Mouse (Mus musculus) MEL (cell line): ENCODE data around the gene Abcb10. TPM values are rescaled to one million over a fixed set of nuclear protein-coding genes. Genes with fewer than 3 reads are reported as not detected.
A peak's percentile ranks its signal among the peaks of the same experiment; 100 is the strongest.

ENCODE experiments used
- DNase-seq: peaks from one replicate; pipeline ENCODE4 v3.0.0; 2011; ENCODE audit warnings: low read depth, low spot score
- H3K27ac ChIP-seq: 2 replicates; pipeline ENCODE4 v1.5.1; 2012; ENCODE audit warnings: low read depth, mild to moderate bottlenecking, control low read depth, low read length, moderate library complexity; ENCODE audit not compliant: control insufficient read depth
- H3K27me3 ChIP-seq, 2 experiments: fragments of 150-350 bp in 1 of 2; sonication (generic) in 1 of 2; 2 replicates each; pipeline ENCODE4 v1.6.1; 2012; ENCODE audit warnings: low read length in 2 of 2, mild to moderate bottlenecking in 2 of 2, improper control_type of control experiment in 1 of 2, moderate library complexity in 1 of 2; ENCODE audit not compliant: insufficient read depth in 2 of 2, control insufficient read depth in 1 of 2
- H3K36me3 ChIP-seq, 2 experiments: 2 replicates each; pipeline ENCODE4 v1.6.1; 2012 to 2014; ENCODE audit warnings: low read length in 2 of 2, improper control_type of control experiment in 1 of 2, inconsistent platforms in 1 of 2, mild to moderate bottlenecking in 1 of 2; ENCODE audit not compliant: insufficient read depth in 2 of 2, control insufficient read depth in 1 of 2
- H3K4me1 ChIP-seq, 2 experiments: fragments of 150-350 bp in 1 of 2; sonication (generic) in 1 of 2; 2 replicates each; pipeline ENCODE4 v1.6.1; 2012; ENCODE audit warnings: low read length in 2 of 2, improper control_type of control experiment in 1 of 2, mild to moderate bottlenecking in 1 of 2; ENCODE audit not compliant: insufficient read depth in 2 of 2, control insufficient read depth in 1 of 2
- H3K4me3 ChIP-seq, 2 experiments: fragments of 150-350 bp in 1 of 2; sonication (generic) in 1 of 2; 2 replicates each; pipeline ENCODE4 v1.5.1; 2012; ENCODE audit warnings: low read depth in 2 of 2, low read length in 2 of 2, mild to moderate bottlenecking in 2 of 2, moderate library complexity in 2 of 2, control low read depth in 1 of 2, improper control_type of control experiment in 1 of 2; ENCODE audit not compliant: control insufficient read depth in 1 of 2, insufficient read depth in 1 of 2
- H3K79me2 ChIP-seq: 2 replicates; pipeline ENCODE4 v1.6.1; 2012; ENCODE audit warnings: mild to moderate bottlenecking, low read length, moderate library complexity; ENCODE audit not compliant: control insufficient read depth, poor library complexity, insufficient read depth
- H3K9ac ChIP-seq: 2 replicates; pipeline ENCODE4 v1.6.1; 2012; ENCODE audit warnings: low read depth, mild to moderate bottlenecking, control low read depth, low read length, moderate library complexity; ENCODE audit not compliant: control insufficient read depth, poor library complexity, severe bottlenecking
- H3K9me3 ChIP-seq: fragments of 150-350 bp; sonication (generic); replicated peaks from 2 replicates; pipeline ENCODE4 v1.6.1; 2012; ENCODE audit warnings: mild to moderate bottlenecking, low read length, improper control_type of control experiment, moderate library complexity; ENCODE audit not compliant: insufficient read depth
- CHD2 ChIP-seq: IDR thresholded peaks from 2 replicates; pipeline ENCODE4 v1.6.1; 2011; ENCODE audit warnings: low read length, improper control_type of control experiment
- CTCF ChIP-seq, 3 experiments: IDR thresholded peaks in 2 of 3; conservative IDR thresholded peaks in 1 of 3; 2 replicates each; pipeline ENCODE4 v1.5.1; 2011 to 2012; ENCODE audit warnings: low read length in 3 of 3, low read depth in 2 of 3, mild to moderate bottlenecking in 2 of 3, improper control_type of control experiment in 1 of 3, inconsistent platforms in 1 of 3, mixed read lengths in 1 of 3, moderate library complexity in 1 of 3; ENCODE audit not compliant: control insufficient read depth in 1 of 3, insufficient read depth in 1 of 3, poor library complexity in 1 of 3, severe bottlenecking in 1 of 3
- ELF1 ChIP-seq: IDR thresholded peaks from 2 replicates; pipeline ENCODE4 v1.6.1; 2014; ENCODE audit warnings: low read depth, mild to moderate bottlenecking, inconsistent platforms, low read length, improper control_type of control experiment, moderate library complexity
- EP300 ChIP-seq, 2 experiments: IDR thresholded peaks; 2 replicates each; pipeline ENCODE4 v1.6.1; 2011; ENCODE audit warnings: improper control_type of control experiment in 2 of 2, low read length in 2 of 2, low read depth in 1 of 2, mild to moderate bottlenecking in 1 of 2
- ETS1 ChIP-seq: IDR thresholded peaks from 2 replicates; pipeline ENCODE4 v1.6.1; 2012; ENCODE audit warnings: low read depth, mild to moderate bottlenecking, inconsistent platforms, low read length, improper control_type of control experiment, moderate library complexity
- GATA1 ChIP-seq: IDR thresholded peaks from 2 replicates; pipeline ENCODE4 v1.6.1; 2011; ENCODE audit warnings: low read depth, low read length, improper control_type of control experiment
- JUND ChIP-seq: IDR thresholded peaks from 2 replicates; pipeline ENCODE4 v1.6.1; 2011; ENCODE audit warnings: low read depth, mild to moderate bottlenecking, improper control_type of control experiment, low read length
- MAZ ChIP-seq: IDR thresholded peaks from 2 replicates; pipeline ENCODE4 v1.6.1; 2012; ENCODE audit warnings: low read depth, mild to moderate bottlenecking, inconsistent platforms, low read length, improper control_type of control experiment
- MXI1 ChIP-seq: IDR thresholded peaks from 2 replicates; pipeline ENCODE4 v1.6.1; 2011; ENCODE audit warnings: mild to moderate bottlenecking, low read depth, low read length, improper control_type of control experiment
- NELFE ChIP-seq: IDR thresholded peaks from 2 replicates; pipeline ENCODE4 v1.6.1; 2011; ENCODE audit warnings: low read depth, low read length, improper control_type of control experiment
- RAD21 ChIP-seq: IDR thresholded peaks from 2 replicates; pipeline ENCODE4 v1.6.1; 2011; ENCODE audit warnings: mild to moderate bottlenecking, low read depth, low read length, improper control_type of control experiment
- SIN3A ChIP-seq: IDR thresholded peaks from 2 replicates; pipeline ENCODE4 v1.6.1; 2012; ENCODE audit warnings: low read length, improper control_type of control experiment, inconsistent platforms
- SMC3 ChIP-seq: IDR thresholded peaks from 2 replicates; pipeline ENCODE4 v1.6.1; 2011; ENCODE audit warnings: low read depth, low read length, improper control_type of control experiment
- TAL1 ChIP-seq: IDR thresholded peaks from 2 replicates; pipeline ENCODE4 v1.6.1; 2012; ENCODE audit warnings: mild to moderate bottlenecking, inconsistent platforms, low read length, moderate library complexity, mixed read lengths
- TCF12 ChIP-seq: IDR thresholded peaks from 2 replicates; pipeline ENCODE4 v1.6.1; 2014; ENCODE audit warnings: low read depth, mild to moderate bottlenecking, inconsistent platforms, low read length, improper control_type of control experiment, moderate library complexity
- USF1 ChIP-seq: IDR thresholded peaks from 2 replicates; pipeline ENCODE4 v1.6.1; 2014; ENCODE audit warnings: low read depth, mild to moderate bottlenecking, inconsistent platforms, low read length, improper control_type of control experiment, moderate library complexity
- ZC3H11A ChIP-seq: IDR thresholded peaks from 2 replicates; pipeline ENCODE4 v1.6.1; 2012; ENCODE audit warnings: low read depth, mild to moderate bottlenecking, inconsistent platforms, low read length, improper control_type of control experiment
- ZKSCAN1 ChIP-seq: IDR thresholded peaks from 2 replicates; pipeline ENCODE4 v1.6.1; 2012; ENCODE audit warnings: low read depth, mild to moderate bottlenecking, inconsistent platforms, low read length, improper control_type of control experiment, moderate library complexity
- polyA plus RNA-seq, 2 experiments: library from polyadenylated mRNA; stranded (reverse) in 1 of 2; unstranded in 1 of 2; fragments of >175 nt in 1 of 2; fragments of >200 nt in 1 of 2; gene quantifications; 2 replicates each; pipeline versions ENCODE4 v1.2.1 to v1.2.4; 2012; ENCODE audit warnings: low replicate concordance in 2 of 2, low read depth in 1 of 2; ENCODE audit not compliant: insufficient read length in 2 of 2, insufficient read depth in 1 of 2, missing spikeins in 1 of 2
- total RNA-seq: library from RNA; depleted of rRNA; stranded (reverse); fragments of 300-350 nt; gene quantifications from 2 replicates; pipeline ENCODE4 v1.2.3, GENCODE M21; 2012

Gene Abcb10
- total and polyA plus RNA-seq, 3 experiments = 32.6 to 37.8 (median 33.7) TPM

GRCm38 (mm10) chr8:123988605-123989038 is 5.7 kb upstream of the Abcb10 start (continued):
- peak; percentile 30 for TF ChIP-seq ZC3H11A
- TF ChIP-seq GATA1 = peak; percentile 100
- TF ChIP-seq USF1 = no peak

GRCm38 (mm10) chr8:123982291-123982793 is 580 bp downstream of the Abcb10 start:
- peak; percentile 72 for DNase-seq
- Histone ChIP-seq H3K27ac (peak overlapping the region; percentile 31), H3K27me3 (no peaks in the 10 kb centered on the region), H3K4me3 (peak overlapping the region; percentile 69 to 79), H3K9ac (peak overlapping the region; percentile 82), H3K4me1 (peaks cover 22 to 44% of the 10 kb centered on the region in 2 experiments), H3K36me3 (peaks cover 5 to 34% of the 10 kb centered on the region in 2 experiments; a peak in 3 of 4 replicates)
- TF ChIP-seq NELFE = no peak
- TF ChIP-seq SIN3A = peak; percentile 10; the same call in 1 of the 2 replicates
- TF ChIP-seq, all 39 proteins: peak for 1
- H3K79me2 ChIP-seq = peaks cover 22% of the 10 kb centered on the region
- H3K9me3 ChIP-seq = no peaks in the 10 kb centered on the region

GRCm38 (mm10) chr8:123981674-123982073 is 1.2 kb downstream of the Abcb10 start:
- Histone ChIP-seq H3K27me3 (no peaks in the 10 kb centered on the region), H3K79me2 (peaks cover 24% of the 10 kb centered on the region), H3K4me3 (peak overlapping the region; percentile 47 to 79), H3K9me3 (no peaks in the 10 kb centered on the region), H3K36me3 (peaks cover 6 to 39% of the 10 kb centered on the region in 2 experiments; a peak in 3 of 4 replicates), H3K4me1 (peaks cover 25 to 47% of the 10 kb centered on the region in 2 experiments), H3K9ac (peak overlapping the region; percentile 56), H3K27ac (peak overlapping the region; percentile 54)
- TF ChIP-seq TCF12 (0 out of 2 replicates have a peak, but pooled peaks have one; percentile 1), CTCF (IDR thresholded peaks at IDR 0.05 in 2 of 3, conservative IDR thresholded peaks at IDR 0.05 in 1 of 3; ENCODE audit: control insufficient read depth in 1 of 3, insufficient read depth in 1 of 3, low read depth in 2 of 3, low read length in 3 of 3, poor library complexity in 1 of 3, severe bottlenecking in 1 of 3) (no peak), MXI1 (peak; percentile 43; the same call in 1 of the 2 replicates), SIN3A (0 out of 2 replicates have a peak, but pooled peaks have one; percentile 57), MAZ (no peak)
- peak; percentile 51 for DNase-seq

GRCm38 (mm10) chr8:123980239-123980638 is 2.7 kb downstream of the Abcb10 start:
- peak overlapping the region; percentile 21 to 79 for H3K4me3 ChIP-seq

More at GRCm38 (mm10) chr8:123980239-123980638, 2.7 kb downstream of the Abcb10 start:
- no peaks in the 10 kb centered on the region for H3K9me3 ChIP-seq
- H3K27me3 ChIP-seq = no peaks in the 10 kb centered on the region
- peak overlapping the region; percentile 72 for H3K27ac ChIP-seq
- TF ChIP-seq SMC3 = no peak
- peak in 1 of 2 experiments; percentile 59; a peak in 2 of 4 replicates for TF ChIP-seq EP300 (IDR thresholded peaks at IDR 0.05; ENCODE audit: low read depth in 1 of 2, low read length in 2 of 2)
- TF ChIP-seq ZC3H11A = no peak
- TF ChIP-seq SIN3A = peak; percentile 11; the same call in 1 of the 2 replicates
- TF ChIP-seq CHD2 = no peak
- TF ChIP-seq RAD21 = no peak
- TF ChIP-seq TAL1 = no peak
- peak; percentile 72 for TF ChIP-seq GATA1
- TF ChIP-seq MAZ = no peak
- TF ChIP-seq ETS1 = peak; percentile 64
- no peak for TF ChIP-seq JUND
- no peak for TF ChIP-seq ZKSCAN1
- no peak for TF ChIP-seq ELF1
- peaks cover 25 to 47% of the 10 kb centered on the region in 2 experiments for H3K4me1 ChIP-seq
- DNase-seq = peak; percentile 63
- peaks cover 6 to 39% of the 10 kb centered on the region in 2 experiments; a peak in 3 of 4 replicates for H3K36me3 ChIP-seq
- peak overlapping the region; percentile 39 for H3K9ac ChIP-seq
- peaks cover 24% of the 10 kb centered on the region for H3K79me2 ChIP-seq
